Mouse (Mus musculus): ENCODE measurements around the gene Ugt3a1. TPM values are rescaled to one million over a fixed set of nuclear protein-coding genes. Genes with fewer than 3 reads are reported as not detected.

The Ugt3a1 gene
- polyA plus RNA-seq, 1 experiment: 0.05 TPM

GRCm38 (mm10) chr15:9348739-9349138, 72.1 kb downstream of the Ugt3a1 start:
- no peak for TF ChIP-seq POLR2A (IDR thresholded peaks at IDR 0.05; ENCODE audit: control insufficient read depth, low read depth, low read length)
- no peak for TF ChIP-seq CTCF (IDR thresholded peaks at IDR 0.05; ENCODE audit: control insufficient read depth, insufficient read depth, insufficient replicate concordance, low read depth, low read length)
- Histone ChIP-seq H3K36me3 (ENCODE audit: control insufficient read depth, insufficient read depth, low read length) (no peaks in the 10 kb centered on the region), H3K4me3 (ENCODE audit: control insufficient read depth, low read depth, low read length) (no peak overlapping the region), H3K27me3 (ENCODE audit: control insufficient read depth, insufficient read depth, low read length) (no peaks in the 10 kb centered on the region), H3K4me1 (ENCODE audit: control insufficient read depth, insufficient read depth, low read length) (no peaks in the 10 kb centered on the region), H3K27ac (ENCODE audit: control insufficient read depth, insufficient read depth, low read depth, low read length) (no peak overlapping the region)

DNA sequence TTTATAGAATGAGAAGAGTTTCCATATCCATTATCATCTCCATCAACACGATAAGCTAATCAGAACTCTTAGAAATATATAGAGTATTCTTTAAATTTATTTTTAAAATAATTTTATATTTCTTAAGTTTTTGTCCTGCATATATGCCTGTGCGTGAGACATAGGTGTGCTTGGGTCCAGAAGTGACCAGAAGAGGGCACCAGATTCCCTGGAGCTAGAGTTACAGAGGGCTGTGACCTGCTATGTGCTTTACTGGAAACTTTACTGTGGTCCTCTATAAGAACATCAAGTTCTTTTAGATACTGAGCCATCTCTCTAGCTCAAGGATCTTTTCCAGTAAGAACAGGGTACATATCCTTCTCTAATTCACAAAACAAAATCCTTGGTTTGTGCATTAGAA, 86.1 kb downstream of the Ugt3a1 start:
- Histone ChIP-seq H3K4me1 (ENCODE audit: control insufficient read depth, insufficient read depth, low read length) (no peaks in the 10 kb centered on the region), H3K27me3 (ENCODE audit: control insufficient read depth, insufficient read depth, low read length) (no peaks in the 10 kb centered on the region), H3K36me3 (ENCODE audit: control insufficient read depth, insufficient read depth, low read length) (no peaks in the 10 kb centered on the region), H3K4me3 (ENCODE audit: control insufficient read depth, low read depth, low read length) (no peak overlapping the region), H3K27ac (ENCODE audit: control insufficient read depth, insufficient read depth, low read depth, low read length) (no peak overlapping the region)
- TF ChIP-seq CTCF (IDR thresholded peaks at IDR 0.05; ENCODE audit: control insufficient read depth, insufficient read depth, insufficient replicate concordance, low read depth, low read length) (no peak), POLR2A (IDR thresholded peaks at IDR 0.05; ENCODE audit: control insufficient read depth, low read depth, low read length) (no peak)

Other genes starting within 250 kb of the Ugt3a1 start
- gene Nadk2, start 205.6 kb upstream of the Ugt3a1 start, polyA plus RNA-seq (2012; rRNA removed): 33.2 and 38.8 TPM in 2 replicates
- 15.7 and 23.8 TPM in 2 replicates for gene Lmbrd2, start 136.3 kb upstream of the Ugt3a1 start, polyA plus RNA-seq (2012; rRNA removed)
- 142 and 149 TPM in 2 replicates for gene Skp2, start 121.5 kb upstream of the Ugt3a1 start, polyA plus RNA-seq (2012; rRNA removed)
- 0.13 and 0.20 TPM in 2 replicates for gene Ugt3a2, start 58.7 kb downstream of the Ugt3a1 start, polyA plus RNA-seq (2012; rRNA removed)
- 8.8 and 11.5 TPM in 2 replicates for gene Capsl, start 159.1 kb downstream of the Ugt3a1 start, polyA plus RNA-seq (2012; rRNA removed)

All from testis, adult 2 months (tissue).